Mouse (Mus musculus) megakaryocyte, embryonic 14.5 days (primary cell): ENCODE measurements around the gene Rnaseh2a. TPM values are rescaled to one million over a fixed set of nuclear protein-coding genes. Genes with fewer than 3 reads are reported as not detected.
A peak's percentile ranks its signal among the peaks of the same experiment; 100 is the strongest.
"Not testable (repeated sequence)": the region's sequence is repeated elsewhere in the genome, so short reads cannot be mapped to it uniquely, and the experiment has no call there.

ENCODE experiments used
- H3K27me3 ChIP-seq: replicated peaks from 2 replicates; pipeline ENCODE3; 2012; ENCODE audit warnings: inconsistent platforms
- H3K36me3 ChIP-seq: replicated peaks from 2 replicates; pipeline ENCODE3; 2012; ENCODE audit warnings: low read length, inconsistent platforms, mixed read lengths
- H3K4me1 ChIP-seq: 2 replicates; pipeline ENCODE4 v1.6.1; 2012; ENCODE audit warnings: inconsistent platforms
- H3K4me3 ChIP-seq: replicated peaks from 2 replicates; pipeline ENCODE3; 2012; ENCODE audit warnings: moderate library complexity, mild to moderate bottlenecking, inconsistent platforms
- H3K9me3 ChIP-seq: 2 replicates; pipeline ENCODE4 v1.6.1; 2012; ENCODE audit warnings: inconsistent platforms
- FLI1 ChIP-seq: IDR thresholded peaks from 2 replicates; pipeline ENCODE4 v1.6.1; 2012; ENCODE audit warnings: low read length, inconsistent platforms, mixed read lengths
- GATA1 ChIP-seq: IDR thresholded peaks from 3 replicates; pipeline ENCODE4 v1.6.1; 2012; ENCODE audit warnings: mixed read lengths, low read length, inconsistent platforms, borderline replicate concordance
- polyA plus RNA-seq: library from polyadenylated mRNA; stranded (reverse); fragments of >175 nt; gene quantifications from 2 replicates; pipeline ENCODE4 v1.2.3, GENCODE M21; 2012; ENCODE audit warnings: low replicate concordance; ENCODE audit not compliant: insufficient read depth

Rnaseh2a gene
- polyA plus RNA-seq, 1 experiment, result 248 TPM

- no peak for TF ChIP-seq GATA1
- no peak for TF ChIP-seq FLI1
- Histone ChIP-seq H3K9me3 (no peaks in the 10 kb centered on the region), H3K27me3 (peaks cover 19% of the 10 kb centered on the region), H3K36me3 (peaks cover 8% of the 10 kb centered on the region), H3K4me3 (peak within 1 kb of the TSS; percentile 93), H3K4me1 (peaks cover 39% of the 10 kb centered on the region)
These were observed 61.0 kb downstream of the Rnaseh2a start, which contains the start of gene Dnase2a for GRCm38 (mm10) chr8:84908421-84909161. TSS of gene Dnase2a (plus strand) at chr8:84908560.

GRCm38 (mm10) chr8:84907979-84908378 lies 61.6 kb downstream of the Rnaseh2a start:
- H3K4me1 ChIP-seq, result peaks cover 38% of the 10 kb centered on the region
- peaks cover 16% of the 10 kb centered on the region for H3K27me3 ChIP-seq
- peak overlapping the region; percentile 93 for H3K4me3 ChIP-seq
- not testable (repeated sequence) for H3K36me3 ChIP-seq, H3K9me3 ChIP-seq

- Histone ChIP-seq H3K9me3 (no peaks in the 10 kb centered on the region), H3K4me1 (peaks cover 35% of the 10 kb centered on the region), H3K36me3 (peaks cover 8% of the 10 kb centered on the region), H3K27me3 (peaks cover 11% of the 10 kb centered on the region), H3K4me3 (no peak overlapping the region)
- TF ChIP-seq FLI1 (no peak), GATA1 (no peak)
These were observed 62.1 kb downstream of the Rnaseh2a start for GRCm38 (mm10) chr8:84907493-84907892.

- Histone ChIP-seq H3K27me3 (peaks cover 6% of the 10 kb centered on the region), H3K36me3 (peaks cover 8% of the 10 kb centered on the region), H3K4me1 (peaks cover 38% of the 10 kb centered on the region), H3K4me3 (no peak overlapping the region), H3K9me3 (no peaks in the 10 kb centered on the region)
- TF ChIP-seq FLI1 (no peak), GATA1 (no peak)
These were observed 62.5 kb downstream of the Rnaseh2a start for GRCm38 (mm10) chr8:84907037-84907436.

Other genes with a start within 250 kb of the Rnaseh2a start
- gene G430095P16Rik, start 246.8 kb downstream of the Rnaseh2a start, polyA plus RNA-seq, result 2.7 and 19.7 TPM in 2 replicates
- gene Nfix, start 169.4 kb downstream of the Rnaseh2a start, polyA plus RNA-seq, result 18.4 and 27.4 TPM in 2 replicates
- gene Dand5, start 146.9 kb downstream of the Rnaseh2a start, polyA plus RNA-seq, result 3.1 TPM in 1 of 2 replicates, not detected in the other
- 37.4 and 49.3 TPM in 2 replicates for gene Gadd45gip1, start 138.2 kb downstream of the Rnaseh2a start, polyA plus RNA-seq
- 338 and 623 TPM in 2 replicates for gene Rad23a, start 129.1 kb downstream of the Rnaseh2a start, polyA plus RNA-seq
- gene Calr, start 122.8 kb downstream of the Rnaseh2a start, polyA plus RNA-seq, result 235 and 510 TPM in 2 replicates
- 30.7 and 64.8 TPM in 2 replicates for gene Farsa, start 112.8 kb downstream of the Rnaseh2a start, polyA plus RNA-seq
- 24.3 and 63.0 TPM in 2 replicates for gene Syce2, start 97.7 kb downstream of the Rnaseh2a start, polyA plus RNA-seq
- gene Gcdh, start 75.8 kb downstream of the Rnaseh2a start, polyA plus RNA-seq, result 13.9 and 24.1 TPM in 2 replicates
- gene Klf1, start 67.8 kb downstream of the Rnaseh2a start, polyA plus RNA-seq, result 7.9 and 11.9 TPM in 2 replicates
- 3.5 and 13.5 TPM in 2 replicates for gene Dnase2a, start 61.2 kb downstream of the Rnaseh2a start, polyA plus RNA-seq
- 0.20 TPM in 1 of 2 replicates, not detected in the other for gene Mast1, start 32.4 kb downstream of the Rnaseh2a start, polyA plus RNA-seq
- not detected in 2 replicates for gene Rtbdn, start 22.8 kb downstream of the Rnaseh2a start, polyA plus RNA-seq
- not detected in 2 replicates for gene Gm49661, start 334 bp downstream of the Rnaseh2a start, polyA plus RNA-seq
- 68.6 and 73.1 TPM in 2 replicates for gene Prdx2, start 180 bp downstream of the Rnaseh2a start, polyA plus RNA-seq
- 743 and 797 TPM in 2 replicates for gene Junb, start 9.0 kb upstream of the Rnaseh2a start, polyA plus RNA-seq
- 7.3 and 8.9 TPM in 2 replicates for gene Hook2, start 20.8 kb upstream of the Rnaseh2a start, polyA plus RNA-seq
- 0.27 TPM in 1 of 2 replicates, not detected in the other for gene Best2, start 44.8 kb upstream of the Rnaseh2a start, polyA plus RNA-seq
- gene Asna1, start 55.5 kb upstream of the Rnaseh2a start, polyA plus RNA-seq, result 103 and 181 TPM in 2 replicates
- gene Trir, start 57.1 kb upstream of the Rnaseh2a start, polyA plus RNA-seq, result 123 and 539 TPM in 2 replicates
- gene Tnpo2, start 67.1 kb upstream of the Rnaseh2a start, polyA plus RNA-seq, result 5.1 and 5.3 TPM in 2 replicates
- gene Fbxw9, start 90.3 kb upstream of the Rnaseh2a start, polyA plus RNA-seq, result 14.6 and 15.5 TPM in 2 replicates
- 8.7 TPM in 1 of 2 replicates, not detected in the other for gene Gm5741, start 98.2 kb upstream of the Rnaseh2a start, polyA plus RNA-seq
- 43.5 and 103 TPM in 2 replicates for gene Dhps, start 102.0 kb upstream of the Rnaseh2a start, polyA plus RNA-seq
- 8.8 and 10.6 TPM in 2 replicates for gene Wdr83os, start 111.0 kb upstream of the Rnaseh2a start, polyA plus RNA-seq
- 19.7 TPM in 1 of 2 replicates, not detected in the other for gene Wdr83, start 111.5 kb upstream of the Rnaseh2a start, polyA plus RNA-seq
- 3.8 and 26.4 TPM in 2 replicates for gene Man2b1, start 113.5 kb upstream of the Rnaseh2a start, polyA plus RNA-seq
- gene Zfp791, start 153.3 kb upstream of the Rnaseh2a start, polyA plus RNA-seq, result not detected in 2 replicates
- not detected in 2 replicates for gene Cks1brt, start 182.2 kb upstream of the Rnaseh2a start, polyA plus RNA-seq